Mouse (Mus musculus): ENCODE results near the gene Slc5a2. TPM values are rescaled to one million over a fixed set of nuclear protein-coding genes. Genes with fewer than 3 reads are reported as not detected.

Gene Slc5a2
- 1.5 TPM in 2 replicates for polyA plus RNA-seq (2012; rRNA removed)

DNA sequence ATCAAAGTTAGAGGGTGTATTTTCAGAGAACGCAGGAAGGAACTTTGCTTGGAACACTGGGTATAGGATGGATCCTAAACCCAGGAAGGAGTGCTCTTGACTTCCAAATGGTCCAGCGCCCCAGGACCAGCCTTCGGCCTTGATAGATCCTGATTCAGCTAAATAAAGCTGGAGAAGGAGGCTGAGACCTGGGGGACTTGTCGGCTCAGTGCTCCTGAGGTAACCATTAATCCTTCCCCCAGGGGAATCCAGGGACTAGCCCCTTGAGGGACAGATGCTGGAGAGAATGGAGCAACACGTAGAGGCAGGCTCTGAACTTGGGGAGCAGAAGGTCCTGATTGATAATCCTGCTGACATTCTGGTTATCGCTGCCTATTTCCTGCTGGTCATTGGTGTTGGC, at the start of gene Slc5a2:
TSS of gene Slc5a2 (plus strand) at position 247 of the 400 bp plus-strand sequence.

DNA sequence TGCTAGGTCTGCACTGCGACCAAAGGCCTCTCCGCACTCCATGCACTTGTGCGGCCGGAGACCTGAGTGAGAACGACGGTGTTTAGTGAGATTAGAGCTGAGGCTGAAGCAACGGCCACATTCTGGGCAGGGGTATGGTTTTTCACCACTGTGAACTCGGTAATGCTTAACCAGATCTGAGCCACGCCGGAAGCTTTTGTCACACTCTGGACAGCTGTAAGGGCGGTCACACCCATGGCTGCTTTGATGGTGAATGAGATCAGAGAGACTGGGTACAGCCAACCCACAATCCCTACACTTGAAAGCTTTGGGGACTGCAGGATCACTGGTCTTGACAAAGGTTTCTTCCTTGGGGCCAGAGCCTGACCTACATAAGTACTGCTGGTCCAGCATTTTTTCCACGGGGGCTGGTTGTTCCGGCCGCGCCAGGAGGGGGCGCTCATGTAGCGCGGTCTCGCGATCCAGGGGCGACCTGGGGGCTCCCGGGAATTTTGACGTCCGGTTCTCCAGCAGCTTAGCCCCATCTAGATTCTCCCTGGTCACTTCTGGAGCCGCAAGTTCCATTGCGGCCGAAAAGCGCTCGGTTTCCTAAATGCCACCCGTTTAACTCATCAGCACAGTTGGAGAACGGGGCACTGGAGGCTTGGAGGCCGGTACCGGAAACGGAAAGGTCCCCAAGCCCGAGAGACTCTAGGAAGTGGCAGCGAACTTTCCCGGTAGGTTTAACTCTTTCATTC, 28.4 kb upstream of the Slc5a2 start, which contains the start of gene Armc5:
TSS of gene Armc5 (plus strand) at position 487 of the 737 bp plus-strand sequence.

DNA sequence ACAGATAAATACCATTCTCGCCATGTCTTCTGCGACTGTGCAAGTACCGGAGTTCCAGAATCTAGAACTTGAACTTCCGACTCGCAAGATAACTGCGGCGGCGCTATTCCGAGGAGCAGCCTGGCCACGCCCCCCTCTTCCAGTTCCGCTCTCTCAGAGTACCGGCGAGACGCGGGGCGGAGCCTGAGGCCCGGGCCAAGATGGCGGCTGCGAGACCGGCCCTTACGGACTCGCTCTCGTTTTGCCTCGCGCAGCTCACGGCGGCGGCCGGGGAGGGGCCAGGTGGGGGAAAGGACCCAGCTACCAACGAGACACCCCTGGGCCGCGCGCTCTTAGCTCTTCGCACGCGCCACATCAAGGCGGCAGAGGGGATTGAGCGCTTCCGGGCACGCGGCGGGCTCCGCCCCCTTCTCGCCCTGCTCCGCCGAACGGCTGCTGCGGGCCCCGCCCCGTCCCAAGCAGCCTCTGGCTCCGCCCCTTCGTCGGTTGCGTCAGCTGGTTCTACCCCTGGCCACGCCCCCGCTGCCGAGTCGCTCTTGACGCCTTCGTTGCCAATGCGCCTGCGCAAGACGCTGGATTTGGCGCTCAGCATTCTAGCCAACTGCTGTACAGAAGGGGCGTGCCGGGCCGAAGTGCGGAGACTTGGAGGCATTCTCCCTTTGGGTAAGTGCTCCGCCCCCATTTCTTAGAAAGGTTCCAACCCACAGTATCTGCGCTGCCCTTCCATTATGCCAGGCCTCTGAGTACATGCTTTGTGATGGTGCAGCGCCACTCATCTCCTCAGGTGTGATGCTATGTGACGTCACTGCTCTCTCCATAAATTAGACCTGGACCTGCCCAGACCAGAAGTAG, 27.3 kb upstream of the Slc5a2 start, which contains the start of gene 9130023H24Rik:
TSS of gene 9130023H24Rik (minus strand) at position 105 of the 852 bp plus-strand sequence.

DNA sequence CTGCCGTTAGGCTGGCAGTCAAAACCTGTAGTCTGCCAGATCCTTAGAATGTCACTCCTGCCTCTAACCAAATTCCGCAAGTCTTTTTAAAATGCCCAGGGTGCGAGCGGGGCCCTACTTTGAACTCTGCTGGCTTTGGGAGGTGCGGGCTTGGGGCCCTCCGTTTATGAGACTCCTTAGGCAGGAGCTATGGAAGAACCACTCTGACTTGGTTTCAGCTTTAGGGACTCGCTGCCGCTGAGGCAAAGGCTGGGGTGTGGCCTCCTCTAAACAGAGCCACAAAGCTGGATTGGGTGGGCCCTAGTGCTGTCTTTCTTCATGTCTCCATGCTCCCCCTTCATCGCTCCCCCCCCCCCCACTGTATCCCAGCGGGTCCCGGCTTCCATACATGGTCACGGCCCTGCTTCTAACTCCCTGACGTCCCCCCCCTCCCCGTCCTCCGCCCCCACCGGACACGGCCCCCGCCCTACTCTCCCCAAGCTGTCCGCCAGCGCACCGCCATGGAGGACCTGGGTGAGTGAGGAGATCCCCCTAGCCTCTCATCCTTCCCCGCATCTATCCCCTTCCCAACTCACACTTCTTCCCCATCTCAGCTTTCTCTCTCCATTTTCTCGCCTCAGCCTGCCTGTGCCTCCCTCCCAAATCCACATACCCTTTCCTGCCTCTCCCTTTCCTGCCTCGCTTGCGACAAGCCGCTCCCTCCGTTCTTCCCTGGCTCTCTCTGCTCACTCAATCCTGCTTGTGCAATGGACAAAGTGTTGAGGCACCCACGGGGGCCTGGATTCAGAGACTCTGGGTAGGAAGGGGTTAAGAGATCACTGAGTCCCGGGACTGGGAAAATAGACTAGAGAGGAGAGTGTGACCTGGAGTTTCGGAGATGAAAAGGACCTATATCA, 18.7 kb upstream of the Slc5a2 start, which contains the start of gene Tgfb1i1:
TSS of gene Tgfb1i1 (plus strand) at position 317 of the 896 bp plus-strand sequence.

DNA sequence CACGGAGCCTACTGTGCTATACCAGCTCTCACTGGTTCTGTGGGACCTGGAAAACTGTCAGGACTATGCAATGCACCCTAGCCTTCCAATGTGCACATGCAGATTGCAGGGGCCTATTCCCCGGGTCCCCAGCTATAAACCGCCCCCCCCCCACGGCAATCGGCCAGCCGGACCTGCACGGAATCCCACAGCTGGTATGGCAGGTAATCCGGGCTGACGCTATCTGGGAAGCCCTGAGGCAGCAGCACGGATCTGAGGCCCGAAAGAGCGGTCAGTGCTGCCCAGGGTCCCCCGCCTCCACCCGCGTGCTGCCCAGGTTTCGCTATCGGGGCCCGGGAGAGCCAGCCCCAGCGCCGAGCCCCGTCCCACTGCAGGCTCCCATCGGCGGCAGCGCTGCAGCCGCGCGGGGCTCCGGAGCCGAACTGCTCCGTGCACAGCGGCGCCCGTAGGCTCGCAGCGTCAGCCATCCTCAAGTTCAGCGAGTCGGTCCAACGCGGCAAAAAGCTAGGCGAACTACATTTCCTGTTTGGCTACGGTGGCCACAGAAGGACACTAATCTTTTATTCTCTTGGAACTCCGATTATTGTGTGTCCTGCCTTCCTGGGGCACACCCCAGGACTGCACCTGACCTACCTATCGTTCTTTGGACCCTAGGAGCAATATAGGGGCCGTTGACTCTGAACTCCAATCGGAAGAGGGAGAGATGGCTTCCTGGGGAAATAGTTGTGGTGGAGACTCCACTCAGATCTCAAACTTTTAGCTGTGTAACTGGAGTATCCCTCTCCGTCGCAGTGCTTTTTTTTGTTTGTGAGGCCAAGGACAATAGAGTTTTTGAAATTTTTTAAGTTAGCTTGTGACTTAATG, 32.4 kb downstream of the Slc5a2 start, which contains the start of gene BC017158:
TSS of gene BC017158 (minus strand) at position 554 of the 864 bp plus-strand sequence.

Other genes starting within 250 kb of the Slc5a2 start
- 2.0 and 2.8 TPM in 2 replicates for gene Itgam, start 203.0 kb upstream of the Slc5a2 start, polyA plus RNA-seq (2012; rRNA removed)
- 0.01 TPM in 1 of 2 replicates, not detected in the other for gene Gm49368, start 203.0 kb upstream of the Slc5a2 start, polyA plus RNA-seq (2012; rRNA removed)
- gene Itgax, start 136.1 kb upstream of the Slc5a2 start, polyA plus RNA-seq (2012; rRNA removed) = 0.12 TPM in 2 replicates
- 0.01 and 0.06 TPM in 2 replicates for gene Itgad, start 111.3 kb upstream of the Slc5a2 start, polyA plus RNA-seq (2012; rRNA removed)
- gene Cox6a2, start 59.3 kb upstream of the Slc5a2 start, polyA plus RNA-seq (2012; rRNA removed) = 0.55 and 1.4 TPM in 2 replicates
- gene Armc5, start 28.3 kb upstream of the Slc5a2 start, polyA plus RNA-seq (2012; rRNA removed) = 4.6 and 5.1 TPM in 2 replicates
- gene 9130023H24Rik, start 27.6 kb upstream of the Slc5a2 start, polyA plus RNA-seq (2012; rRNA removed) = 0.96 and 1.3 TPM in 2 replicates
- gene Tgfb1i1, start 18.8 kb upstream of the Slc5a2 start, polyA plus RNA-seq (2012; rRNA removed) = 4.5 and 6.2 TPM in 2 replicates
- gene BC017158, start 32.5 kb downstream of the Slc5a2 start, polyA plus RNA-seq (2012; rRNA removed) = 21.0 and 24.7 TPM in 2 replicates
- 37.7 and 42.2 TPM in 2 replicates for gene Rgs10, start 153.1 kb downstream of the Slc5a2 start, polyA plus RNA-seq (2012; rRNA removed)
- 57.8 and 60.5 TPM in 2 replicates for gene Tial1, start 196.1 kb downstream of the Slc5a2 start, polyA plus RNA-seq (2012; rRNA removed)